Mouse (Mus musculus): ENCODE results near the gene Usp39.
A peak's percentile ranks its signal among the peaks of the same experiment; 100 is the strongest.

Usp39 gene

DNA sequence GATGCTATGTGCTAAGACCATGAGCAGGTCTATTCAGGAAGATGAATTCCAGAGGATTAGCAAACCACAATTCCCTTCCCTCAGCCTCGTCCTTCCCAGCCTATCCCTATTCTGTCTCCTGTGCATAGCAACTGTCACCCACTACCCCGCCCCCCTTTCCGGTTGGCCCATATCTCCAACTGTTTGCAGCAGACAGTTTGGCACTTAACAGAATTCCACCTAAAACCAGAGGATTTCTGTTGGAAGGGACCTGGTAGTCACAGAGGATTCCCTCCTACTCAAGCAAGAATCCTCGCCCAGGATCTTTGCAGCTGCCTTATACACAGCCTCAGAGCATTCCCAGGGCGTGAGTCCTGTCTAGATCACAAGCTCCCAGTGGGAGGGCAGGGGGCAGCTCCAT, 26.2 kb upstream of the Usp39 start:
- DNase-seq, result no peak

DNA sequence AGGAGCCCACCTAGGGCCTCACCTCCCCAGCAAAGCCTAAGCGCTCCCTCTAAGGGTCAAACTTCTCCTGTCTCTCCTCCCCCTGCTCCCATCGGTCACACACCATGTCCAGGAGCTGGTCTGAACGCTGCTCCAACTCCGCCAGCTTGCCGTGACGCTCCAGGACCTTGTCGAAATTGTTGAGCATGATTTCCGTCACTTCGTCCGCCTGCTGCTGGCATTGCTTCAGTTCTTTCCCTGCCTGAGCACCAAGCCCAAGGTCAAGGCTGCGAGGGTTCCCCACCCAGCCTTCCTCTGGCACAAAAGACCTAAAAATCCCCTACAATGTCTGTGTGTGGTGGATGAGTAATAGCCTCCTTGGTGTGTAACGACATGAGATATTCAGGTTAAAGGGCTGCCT, 25.1 kb upstream of the Usp39 start:
- DNase-seq, result no peak

DNA sequence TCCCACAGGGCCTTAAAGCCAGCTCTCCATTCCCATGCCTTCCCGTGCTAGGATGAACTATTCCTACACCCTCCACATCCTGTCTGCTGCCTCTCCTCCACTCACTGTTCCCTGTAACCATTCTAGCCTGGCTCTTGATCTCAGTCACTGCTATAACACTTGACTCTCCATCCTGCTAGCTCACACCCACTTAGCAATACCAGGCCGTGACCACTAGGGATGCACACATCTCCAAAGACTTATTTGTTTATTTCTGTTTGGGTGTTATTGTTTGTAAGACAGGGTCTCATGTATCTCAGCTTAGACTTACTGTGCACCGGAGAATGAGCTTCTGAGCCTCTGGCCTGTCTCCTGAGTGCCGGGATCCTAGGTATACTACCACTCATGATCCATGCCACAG, 24.6 kb upstream of the Usp39 start:
- no peak for DNase-seq

DNA sequence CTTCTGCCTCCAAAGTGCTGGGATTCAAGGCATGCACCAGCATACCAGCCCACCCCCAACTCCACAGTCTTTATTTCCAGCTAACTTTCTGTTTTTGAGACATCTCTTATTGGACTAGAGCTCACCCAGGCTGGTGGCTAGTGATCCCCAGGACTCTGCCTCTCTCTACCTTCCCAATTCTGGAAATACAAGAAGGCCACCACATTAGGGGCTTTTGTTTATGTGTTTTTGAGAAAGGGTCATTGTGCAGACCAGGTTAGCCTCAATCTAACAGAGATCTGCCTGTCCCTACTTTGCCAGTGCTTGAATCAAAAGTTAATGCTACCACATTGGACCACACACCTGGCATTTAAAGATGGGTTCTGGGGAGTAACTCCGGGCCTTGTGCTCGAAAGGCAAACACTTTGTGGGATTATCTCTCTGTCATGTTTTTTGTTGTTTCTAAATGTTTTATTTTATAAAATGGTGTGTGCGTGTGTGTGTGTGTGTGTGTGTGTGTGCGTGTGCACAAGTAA, 22.5 kb upstream of the Usp39 start:
- no peak for DNase-seq

DNA sequence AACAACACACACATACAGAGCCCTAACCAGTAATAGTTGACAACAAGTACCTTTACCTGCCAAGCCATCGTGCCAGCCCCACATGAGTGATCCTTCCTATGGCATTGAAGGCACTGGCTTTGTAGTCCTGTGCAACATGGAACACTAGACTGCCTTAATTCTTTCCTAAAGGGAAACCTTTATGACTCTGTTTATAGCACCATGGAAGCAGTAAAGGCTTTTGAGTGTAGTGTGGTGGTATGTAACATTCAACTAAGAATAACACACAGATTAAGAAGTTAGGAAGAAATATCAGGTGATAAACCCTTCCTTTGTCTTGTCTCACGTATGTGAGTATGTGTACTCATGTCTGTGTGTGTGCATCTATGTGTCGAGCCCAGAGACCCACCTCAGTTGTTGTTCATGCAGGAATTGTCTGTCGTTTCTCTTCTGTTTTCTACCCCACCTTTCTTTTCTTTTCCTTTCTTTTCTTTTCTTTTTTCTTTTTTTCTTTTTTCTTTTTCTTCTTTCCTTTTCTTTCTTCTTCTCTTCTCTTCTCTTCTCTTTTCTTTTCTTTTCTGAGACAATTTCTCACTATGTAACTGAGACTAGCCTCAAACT, 22.0 kb upstream of the Usp39 start, which contains the start of gene Rnf181:
Gene Rnf181 (minus strand): TSS at position 113 of the 600 bp plus-strand sequence.
- no peak for DNase-seq

DNA sequence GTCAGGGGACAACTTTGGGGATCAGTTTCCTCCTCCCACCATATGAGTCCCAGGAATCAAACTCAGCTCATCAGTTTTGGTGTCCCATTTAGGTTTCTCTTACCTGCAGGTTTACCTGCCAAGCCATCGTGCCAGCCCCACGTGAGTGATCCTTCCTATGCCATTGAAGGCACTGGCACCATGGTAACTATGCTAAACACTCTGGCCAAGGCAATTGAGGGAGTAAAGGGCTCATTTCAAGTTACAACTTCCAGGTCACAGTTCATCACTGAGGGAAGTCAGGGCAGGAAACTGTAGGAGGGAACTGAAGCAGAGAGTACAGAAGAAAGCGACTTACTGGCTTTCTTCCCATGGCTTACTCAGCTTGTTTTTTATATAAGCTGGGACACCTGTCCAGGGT, 21.3 kb upstream of the Usp39 start:
- no peak for DNase-seq

DNA sequence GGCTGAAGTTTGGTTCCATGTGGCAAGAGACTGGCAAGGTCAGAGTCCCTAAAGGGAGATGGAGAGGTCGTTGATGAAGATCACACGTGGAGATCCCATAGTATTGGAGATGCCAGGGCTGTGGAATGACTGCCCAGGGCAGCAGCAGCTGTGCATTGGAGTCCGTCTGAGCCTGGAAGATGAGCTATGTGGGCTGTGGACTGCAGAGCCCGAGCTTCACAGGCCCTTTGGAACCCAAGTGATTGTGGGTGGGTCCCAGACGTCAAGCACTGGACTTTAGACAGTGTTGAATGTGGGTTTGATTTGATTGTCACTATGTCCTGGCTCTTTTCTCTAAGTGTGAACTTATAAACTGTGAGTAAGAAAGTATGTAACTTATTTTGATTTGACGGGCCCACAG, 20.0 kb upstream of the Usp39 start:
- DNase-seq, result no peak

DNA sequence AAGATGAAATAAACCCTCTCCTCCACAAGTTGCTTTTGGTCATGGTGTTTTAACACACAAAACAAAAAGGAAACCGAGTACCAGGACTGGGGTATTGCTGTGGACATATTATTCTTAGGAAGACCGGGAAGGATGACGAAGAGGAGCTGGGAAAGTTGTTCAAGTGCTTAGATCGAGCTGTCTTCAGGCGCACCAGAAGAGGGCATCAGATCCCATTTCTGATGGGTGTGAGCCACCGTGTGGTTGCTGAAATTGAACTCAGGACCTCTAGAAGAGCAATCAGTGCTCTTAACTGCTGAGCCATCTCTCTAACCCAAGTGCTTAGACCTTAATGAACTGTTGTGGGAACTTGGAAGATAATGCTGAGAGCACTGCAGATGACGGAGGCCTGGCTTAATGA, 19.0 kb upstream of the Usp39 start:
- DNase-seq, result no peak

DNA sequence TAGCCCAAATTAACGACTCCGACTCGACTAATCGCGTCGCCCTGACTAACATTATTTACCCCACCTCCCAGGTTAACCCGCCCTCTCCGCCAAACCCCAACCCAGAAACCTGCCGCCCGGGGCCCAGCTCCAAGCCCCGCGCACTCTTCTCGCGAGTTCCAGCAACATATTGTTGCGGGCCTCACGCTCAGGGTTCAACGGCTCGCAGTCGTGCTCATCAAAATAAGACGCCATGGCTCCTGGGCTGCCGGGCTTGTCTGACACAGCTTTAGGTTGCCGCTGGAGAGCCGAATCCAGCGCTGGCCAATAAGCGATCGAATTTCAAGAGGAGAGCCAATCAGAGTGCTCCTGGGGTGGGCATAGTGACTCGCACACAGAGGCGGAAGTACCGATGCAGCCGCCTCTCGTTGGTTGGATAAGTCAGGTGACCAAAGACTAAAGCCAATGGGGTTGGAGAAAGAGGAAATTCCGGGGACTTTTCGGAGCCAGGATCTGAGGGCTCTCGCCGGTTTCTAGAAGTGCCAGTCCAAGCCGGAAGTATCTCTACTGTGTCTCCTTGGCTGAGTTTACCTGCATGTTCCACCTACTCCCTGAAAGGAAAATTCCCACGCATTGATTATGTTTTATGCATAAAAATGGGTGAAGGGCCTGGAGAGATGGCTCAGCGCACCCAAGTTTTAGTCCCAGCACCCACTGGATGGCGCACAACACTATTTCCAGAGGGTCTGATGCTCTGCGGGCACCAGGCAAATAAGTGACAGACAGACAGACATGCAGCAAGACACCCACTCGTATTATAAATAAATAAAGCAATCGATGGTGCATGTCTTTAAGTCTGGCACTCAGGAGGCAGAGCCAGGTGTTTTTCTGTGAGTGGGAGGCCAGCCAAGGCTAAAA, 17.4 kb upstream of the Usp39 start:
- DNase-seq, result peak; percentile 98

DNA sequence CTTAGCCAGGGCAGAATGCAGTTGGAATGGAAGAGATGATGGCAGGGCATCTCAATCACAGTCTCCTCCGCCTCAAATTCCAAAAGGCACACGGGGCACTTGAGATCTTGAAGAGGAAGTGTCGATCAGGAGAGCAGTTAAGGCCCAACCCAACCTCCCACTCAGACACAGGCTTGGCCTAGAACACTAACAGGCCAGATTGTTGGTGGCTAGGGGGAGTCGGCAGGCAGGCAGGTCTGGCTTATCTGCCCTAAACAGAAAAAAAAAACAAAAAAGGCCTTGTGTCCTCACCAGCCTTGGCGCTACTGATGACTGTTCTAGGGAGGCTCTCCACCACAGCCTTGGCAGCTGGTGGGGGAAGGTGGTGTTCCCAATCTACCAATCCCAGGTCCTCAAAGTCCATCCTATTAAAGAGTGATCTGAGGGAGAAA, 16.2 kb upstream of the Usp39 start:
- no peak for DNase-seq

DNA sequence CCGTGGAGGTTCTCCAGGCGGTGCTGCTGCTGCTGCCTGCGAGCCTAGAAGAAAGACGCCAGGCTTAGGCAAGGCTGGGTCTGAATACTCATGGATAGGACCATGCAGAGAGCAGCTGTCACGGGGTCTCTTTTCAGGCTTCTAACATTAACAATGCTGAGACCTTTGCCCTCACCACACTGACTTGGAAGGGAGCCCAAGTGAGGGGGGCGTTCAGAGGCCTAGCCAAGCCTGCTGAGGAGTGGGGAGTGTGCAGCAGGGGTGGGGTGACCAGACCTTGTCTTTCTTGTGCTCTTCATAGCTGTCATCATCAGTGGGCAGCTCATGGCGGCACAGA, 15.6 kb upstream of the Usp39 start:
- peak; percentile 35 for DNase-seq

DNA sequence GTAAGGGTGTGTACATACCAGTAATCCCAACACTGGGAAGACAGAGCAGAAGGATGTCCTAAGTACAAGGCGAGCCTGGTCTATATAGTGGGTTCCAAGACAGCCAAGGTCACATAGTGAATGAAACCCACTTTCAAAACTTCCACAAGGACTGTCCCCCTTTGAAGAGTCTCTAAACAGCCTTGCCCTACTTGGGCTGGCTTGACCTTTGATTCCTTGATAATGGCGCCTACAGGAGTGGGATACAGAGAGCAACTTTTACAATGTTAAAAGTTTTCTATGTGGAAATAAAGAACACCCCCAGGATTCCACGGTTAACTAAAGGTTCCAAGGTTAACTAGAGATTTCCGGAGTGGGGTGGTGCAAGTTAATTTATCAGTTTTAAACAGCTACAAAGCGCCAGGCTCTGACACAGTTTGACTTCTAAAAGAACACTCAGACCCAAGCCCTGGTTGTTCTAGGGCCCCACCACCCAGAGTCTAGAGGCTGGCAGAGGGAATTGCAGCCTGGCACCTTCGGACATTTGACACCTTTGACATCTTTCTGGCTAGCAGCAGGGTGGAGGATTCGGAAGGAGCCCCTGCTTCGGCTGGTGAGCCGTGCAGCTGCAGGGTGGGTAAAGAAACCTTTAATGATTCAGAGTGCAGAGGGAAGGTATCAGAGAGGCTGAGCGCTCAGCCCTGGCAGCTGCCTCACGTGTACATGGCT, 15.1 kb upstream of the Usp39 start:
- DNase-seq, result peak; percentile 12

DNA sequence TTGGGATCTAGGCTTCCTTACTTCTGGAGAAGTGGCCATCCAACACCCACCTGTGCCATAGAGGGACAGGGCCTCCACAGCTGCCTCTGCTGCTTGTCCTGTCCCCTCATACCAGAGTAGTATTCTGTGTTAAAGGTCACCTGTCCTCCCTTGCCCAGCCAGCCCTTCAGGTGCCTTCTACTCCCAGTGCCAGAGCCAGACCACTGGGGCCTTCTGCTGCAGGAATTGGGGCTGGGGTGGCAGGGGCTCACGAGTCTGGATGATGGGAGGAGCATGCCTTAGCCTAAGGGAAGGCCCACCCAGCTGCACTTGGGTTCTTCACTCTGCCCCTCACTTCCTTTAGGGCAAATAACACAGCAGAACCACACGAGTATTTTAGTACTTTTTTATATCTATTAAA, 14.4 kb upstream of the Usp39 start:
- no peak for DNase-seq

DNA sequence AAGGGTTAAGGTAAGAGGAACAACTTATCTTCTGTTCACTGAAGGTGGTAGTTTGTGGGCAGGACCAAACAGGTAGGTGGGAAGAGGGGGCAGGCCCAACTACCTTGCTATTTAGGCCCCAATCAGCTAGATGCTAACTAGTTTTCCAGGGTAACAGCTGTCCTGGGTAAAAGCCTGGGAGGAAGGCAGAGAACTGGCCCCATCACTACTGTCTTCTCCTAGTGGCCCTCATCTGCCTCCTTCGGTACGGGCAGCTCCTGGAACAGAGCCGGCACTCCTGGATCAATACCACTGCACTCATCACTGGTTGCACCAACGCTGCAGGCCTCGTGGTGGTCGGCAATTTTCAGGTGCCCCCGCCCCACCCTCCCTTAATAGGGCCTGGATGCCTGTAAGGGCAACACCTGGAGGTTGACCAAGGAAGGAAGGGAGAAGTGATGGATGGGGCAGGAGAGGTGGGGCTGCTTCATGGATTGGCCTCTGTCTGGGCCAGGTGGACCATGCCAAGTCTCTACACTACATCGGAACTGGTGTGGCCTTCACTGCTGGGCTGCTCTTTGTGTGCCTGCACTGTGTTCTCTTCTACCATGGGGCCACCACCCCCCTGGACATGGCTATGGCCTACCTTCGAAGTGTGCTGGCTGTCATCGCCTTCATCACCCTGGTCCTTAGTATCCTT, 13.2 kb upstream of the Usp39 start:
- peak; percentile 19 for DNase-seq

DNA sequence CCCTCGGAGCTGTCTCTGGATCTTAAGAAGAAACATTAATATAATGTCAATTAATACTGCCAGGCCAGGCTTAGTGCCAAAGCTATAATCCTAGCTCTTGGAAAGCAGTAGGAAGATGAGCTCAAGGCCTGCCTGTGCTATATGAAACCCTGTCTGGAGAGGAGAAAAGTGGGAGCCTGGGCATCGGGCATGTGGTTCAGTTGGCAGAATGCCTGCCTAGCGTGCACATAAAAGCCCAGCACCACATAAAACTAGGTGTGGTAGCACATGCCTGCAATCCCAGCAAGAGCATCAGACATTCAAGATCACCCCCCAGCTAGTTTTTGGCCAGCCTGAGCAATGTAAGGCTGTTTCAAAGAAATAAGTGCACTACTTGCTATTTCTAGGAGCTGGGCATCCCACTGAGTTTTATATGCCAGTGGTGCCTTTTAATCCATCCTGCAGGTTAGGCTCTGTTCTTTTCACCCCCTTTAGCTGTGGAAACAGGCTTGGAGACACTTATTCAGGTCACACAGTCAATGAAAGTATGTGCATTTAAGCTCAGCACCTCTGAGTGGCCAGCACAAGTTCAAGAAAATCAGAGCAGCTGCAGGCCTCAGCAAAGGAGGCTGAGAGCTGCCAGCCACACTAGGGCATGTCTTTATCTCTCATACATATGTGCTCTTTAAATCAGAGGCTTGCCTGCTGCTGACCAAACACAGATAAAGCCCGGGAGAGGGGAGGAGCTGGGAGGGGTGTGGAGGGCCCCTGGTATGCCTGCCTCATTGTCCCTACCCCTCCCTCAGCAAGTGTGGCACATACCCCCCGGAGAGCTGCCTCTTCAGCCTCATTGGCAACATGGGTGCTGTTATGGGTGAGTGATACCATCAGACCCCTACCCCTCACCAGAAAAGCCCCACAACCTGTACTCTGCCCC, 12.4 kb upstream of the Usp39 start:
- peak; percentile 39 for DNase-seq

DNA sequence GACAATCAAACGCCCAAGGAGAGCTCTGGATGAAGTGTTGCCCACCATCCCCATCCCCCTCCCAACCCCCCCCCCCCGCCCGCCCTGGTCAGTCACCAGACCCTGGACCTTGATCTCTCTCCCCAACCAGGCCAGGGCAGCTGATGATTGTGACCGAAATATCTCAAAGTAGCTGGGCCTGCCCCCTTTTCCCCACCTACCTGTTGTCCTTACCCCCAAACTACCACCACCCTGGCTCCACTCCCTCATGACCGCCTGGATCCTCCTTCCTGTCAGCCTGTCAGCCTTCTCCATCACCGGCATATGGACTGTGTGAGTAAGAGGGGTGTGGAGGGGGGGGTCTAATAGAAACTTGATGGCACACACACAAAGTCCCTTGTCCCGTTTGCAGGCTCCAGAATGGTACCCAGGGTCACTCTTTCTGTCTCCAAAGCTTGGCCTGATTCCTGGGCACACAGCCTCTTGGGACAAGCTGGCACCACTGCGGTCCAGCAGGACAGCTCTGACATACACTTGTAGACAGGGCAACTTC, 11.1 kb upstream of the Usp39 start:
- peak; percentile 55 for DNase-seq

DNA sequence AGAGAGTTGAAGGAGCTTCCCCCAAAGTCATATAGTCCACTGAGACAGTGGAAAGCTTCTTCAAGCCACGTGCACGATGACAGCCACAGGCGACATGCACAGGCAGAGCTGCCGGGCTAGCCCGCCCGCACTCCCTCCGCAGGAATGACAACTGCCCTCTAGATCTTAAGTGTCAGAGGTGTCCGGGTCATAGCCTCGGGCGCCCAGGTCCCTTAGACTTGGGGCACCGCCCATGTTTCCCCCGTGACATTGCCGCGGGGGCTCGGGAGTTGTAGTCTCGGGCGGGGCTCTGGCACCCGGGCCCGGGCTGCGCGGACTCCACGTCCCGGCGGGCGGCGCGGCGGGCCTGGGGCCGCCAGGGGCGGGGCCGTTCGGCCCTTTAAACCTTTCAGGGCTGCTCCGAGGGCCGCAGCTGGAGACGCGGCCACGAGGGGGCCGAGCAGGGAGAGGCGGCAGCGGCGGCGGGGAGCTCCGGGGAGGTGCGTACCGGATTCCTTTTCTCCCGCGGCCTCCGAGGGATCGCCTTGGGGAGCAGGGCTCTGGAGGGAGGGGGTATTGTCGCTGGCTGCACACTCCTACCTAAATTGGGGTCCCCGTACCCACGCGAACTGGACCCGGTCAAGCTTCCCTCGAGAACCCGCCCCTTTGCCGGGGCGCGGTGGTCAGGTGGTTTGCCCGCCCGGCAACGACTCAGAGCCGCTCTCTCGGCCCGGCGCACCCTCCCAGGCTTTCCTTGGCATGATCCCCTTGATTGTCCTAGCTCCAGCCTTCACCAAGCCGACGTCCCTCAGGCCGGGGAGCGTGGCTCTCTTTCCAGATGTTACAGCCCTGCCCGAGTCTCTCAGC, 10.3 kb upstream of the Usp39 start, which contains the start of gene Tmem150a:
Gene Tmem150a (plus strand): TSS at position 382 of the 846 bp plus-strand sequence.
- peak; percentile 71 for DNase-seq

DNA sequence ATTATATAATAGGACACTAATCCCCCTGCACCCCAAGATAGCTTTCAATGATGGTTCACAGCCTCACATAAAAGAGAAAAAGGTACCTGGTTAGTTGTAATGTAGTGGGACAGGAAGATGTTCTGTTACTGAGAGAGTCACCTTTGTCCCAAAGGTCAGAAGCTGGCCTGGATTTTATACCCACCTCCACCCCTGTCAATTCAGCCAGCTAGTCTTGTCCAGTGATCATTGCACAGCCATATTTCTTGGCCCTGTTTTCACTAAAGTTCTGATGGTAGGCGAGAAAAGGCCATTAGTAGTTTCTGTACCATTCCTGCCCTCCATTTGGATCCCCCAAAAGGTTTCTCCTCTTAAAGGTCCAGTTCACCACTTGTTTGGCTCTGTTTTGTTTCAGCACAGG, 9.0 kb upstream of the Usp39 start:
- peak; percentile 12 for DNase-seq

DNA sequence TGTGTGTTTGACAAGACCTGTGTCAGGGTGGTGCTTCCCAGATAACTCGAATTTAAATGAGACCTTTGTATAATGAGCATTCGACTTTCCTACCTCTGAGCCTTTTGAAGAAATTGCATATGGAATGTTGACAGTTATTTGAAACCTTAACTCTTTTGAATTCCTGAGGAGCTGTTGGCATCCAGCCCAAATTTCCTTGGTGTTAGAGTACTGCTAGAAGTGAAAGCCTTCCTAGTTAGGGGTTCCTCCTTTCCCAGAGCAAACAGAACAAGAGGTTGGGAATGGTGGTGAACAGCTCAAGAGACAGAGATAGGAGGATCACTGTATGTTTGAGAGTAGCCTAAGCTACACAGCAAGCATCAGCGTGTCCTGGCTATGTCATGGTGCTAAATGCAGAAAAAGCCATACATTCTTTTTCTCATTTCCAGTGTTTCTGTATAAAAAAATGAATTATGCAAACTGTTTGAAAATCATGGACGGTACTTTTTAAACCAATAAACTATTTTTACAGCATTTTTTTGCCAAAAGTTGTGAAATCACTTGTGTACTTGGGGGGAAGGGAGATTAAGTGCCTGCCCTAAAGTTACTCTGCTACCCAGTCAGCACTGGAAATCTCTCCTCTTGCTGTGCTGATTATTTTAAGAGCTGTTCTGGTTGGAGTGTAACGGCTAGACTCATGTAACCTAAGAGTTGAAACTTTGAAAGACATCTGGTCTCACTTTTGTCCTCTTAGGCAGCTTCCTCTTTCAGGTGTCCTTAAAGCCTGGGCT, 7.8 kb upstream of the Usp39 start:
- DNase-seq, result peak; percentile 31

DNA sequence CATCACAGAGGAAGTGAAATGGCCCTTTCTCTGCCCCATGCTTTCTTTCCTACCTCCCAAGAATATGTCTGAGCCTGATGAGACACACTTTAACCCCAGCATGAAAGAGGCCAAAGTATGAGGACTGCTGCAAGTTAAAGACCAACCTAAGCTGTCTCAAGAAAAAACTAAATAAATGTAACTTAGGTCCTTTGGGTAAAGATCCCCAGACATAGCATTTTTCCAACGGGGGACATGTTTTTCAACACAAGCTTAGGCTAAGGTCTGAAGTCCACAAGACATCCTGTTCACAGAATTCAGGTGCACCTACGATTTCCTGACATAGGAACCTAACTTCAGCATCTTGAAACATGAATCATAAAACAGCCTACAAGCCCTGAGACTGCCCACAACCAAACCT, 5.2 kb upstream of the Usp39 start:
- no peak for DNase-seq
